Mouse (Mus musculus) heart, embryonic 11.5 days (tissue): ENCODE results near the gene Idh2. TPM values are rescaled to one million over a fixed set of nuclear protein-coding genes. Genes with fewer than 3 reads are reported as not detected.

ENCODE experiments used
- ATAC-seq: fragments of 200-750 bp; cut with Nextera tagmentation; replicated peaks from 2 replicates; pipeline ENCODE4 v1.8.0; 2017; ENCODE audit warnings: moderate library complexity; ENCODE audit not compliant: insufficient number of reproducible peaks, low FRiP score, low TSS enrichment
- H3K27ac ChIP-seq: fragments of 300-500 bp; sonication (generic); 2 replicates; pipeline ENCODE4 v1.5.1; 2014; ENCODE audit warnings: mild to moderate bottlenecking, low read depth, low read length
- H3K27me3 ChIP-seq: fragments of 300-500 bp; sonication (generic); 2 replicates; pipeline ENCODE4 v1.6.1; 2014; ENCODE audit warnings: mild to moderate bottlenecking, low read length, mixed read lengths; ENCODE audit not compliant: control insufficient read depth, insufficient read depth
- H3K36me3 ChIP-seq: fragments of 300-500 bp; sonication (generic); 2 replicates; pipeline ENCODE4 v1.6.1; 2014; ENCODE audit warnings: mild to moderate bottlenecking, low read length, moderate library complexity, mixed read lengths; ENCODE audit not compliant: control insufficient read depth, insufficient read depth
- H3K4me1 ChIP-seq: fragments of 300-500 bp; sonication (generic); 2 replicates; pipeline ENCODE4 v1.6.1; 2014; ENCODE audit warnings: low read length; ENCODE audit not compliant: control insufficient read depth, insufficient read depth
- H3K4me2 ChIP-seq: fragments of 300-500 bp; sonication (generic); 2 replicates; pipeline ENCODE4 v1.6.1; 2014; ENCODE audit warnings: mild to moderate bottlenecking, moderate library complexity
- H3K4me3 ChIP-seq: fragments of 300-500 bp; sonication (generic); 2 replicates; pipeline ENCODE4 v1.5.1; 2014; ENCODE audit warnings: low read depth, low read length
- H3K9ac ChIP-seq: fragments of 300-500 bp; sonication (generic); 2 replicates; pipeline ENCODE4 v1.6.1; 2014; ENCODE audit warnings: mild to moderate bottlenecking, low read depth, low read length, moderate library complexity
- H3K9me3 ChIP-seq: fragments of 300-500 bp; sonication (generic); replicated peaks from 2 replicates; pipeline ENCODE4 v1.6.1; 2016; ENCODE audit warnings: low read length; ENCODE audit not compliant: control insufficient read depth
- WGBS: fragments of 180-500 bp; shearing (Covaris S2); extraction: QIAGEN DNeasy Blood & Tissue Kit; methylation state at CpG from one replicate; pipeline ENCODE4 v1.1.7; 2014; ENCODE audit not compliant: insufficient replicate concordance; 5-methylcytosine and 5-hydroxymethylcytosine counted together
- polyA plus RNA-seq: library from polyadenylated mRNA; unstranded; fragments of >200 nt; fragmentation: Nextera tagmentation; extraction: Ambion mirVana; gene quantifications from 2 replicates; pipeline ENCODE4 v1.2.1, GENCODE M21; 2014

Idh2 gene
- polyA plus RNA-seq, 1 experiment from 2014 or later = 1,200 TPM

GRCm38 (mm10) chr7:80063902-80064736 is 51.1 kb downstream of the Idh2 start:
- no peak overlapping the region for H3K9ac ChIP-seq
- 73% methylated on average over 15 of the region's 15 CpGs for WGBS
- H3K4me1 ChIP-seq = peaks cover 34% of the 10 kb centered on the region
- no peaks in the 10 kb centered on the region for H3K36me3 ChIP-seq
- no peak overlapping the region for H3K4me3 ChIP-seq
- H3K27ac ChIP-seq = no peak overlapping the region
- ATAC-seq = no peak
- no peak overlapping the region for H3K4me2 ChIP-seq
- no peaks in the 10 kb centered on the region for H3K9me3 ChIP-seq
- no peaks in the 10 kb centered on the region for H3K27me3 ChIP-seq

- no peak overlapping the region for H3K9ac ChIP-seq
Measured at GRCm38 (mm10) chr7:80063244-80063643, 51.9 kb downstream of the Idh2 start.

GRCm38 (mm10) chr7:80062083-80062826 is 52.9 kb downstream of the Idh2 start:
- 89% methylated on average over 17 of the region's 17 CpGs for WGBS

More at GRCm38 (mm10) chr7:80063244-80063643, 51.9 kb downstream of the Idh2 start:
- H3K36me3 ChIP-seq = no peaks in the 10 kb centered on the region
- no peak overlapping the region for H3K27ac ChIP-seq
- no peaks in the 10 kb centered on the region for H3K27me3 ChIP-seq
- H3K4me1 ChIP-seq = peaks cover 37% of the 10 kb centered on the region
- no peak overlapping the region for H3K4me2 ChIP-seq
- no peak overlapping the region for H3K4me3 ChIP-seq
- no peaks in the 10 kb centered on the region for H3K9me3 ChIP-seq
- WGBS = 67% methylated on average over 5 of the region's 5 CpGs
- no peak for ATAC-seq

GRCm38 (mm10) chr7:80060012-80060778 is 55.0 kb downstream of the Idh2 start:
- ATAC-seq = no peak; the same call in 1 of the 2 replicates
- H3K27me3 ChIP-seq = no peaks in the 10 kb centered on the region
- no peak overlapping the region for H3K4me2 ChIP-seq
- H3K4me1 ChIP-seq = peaks cover 55% of the 10 kb centered on the region
- WGBS = 55% methylated on average over 10 of the region's 10 CpGs
- H3K9ac ChIP-seq = no peak overlapping the region
- no peaks in the 10 kb centered on the region for H3K9me3 ChIP-seq
- no peak overlapping the region for H3K4me3 ChIP-seq
- no peaks in the 10 kb centered on the region for H3K36me3 ChIP-seq
- H3K27ac ChIP-seq = peak overlapping the region; percentile 87

More at GRCm38 (mm10) chr7:80062083-80062826, 52.9 kb downstream of the Idh2 start:
- Histone ChIP-seq H3K4me3 (no peak overlapping the region), H3K27me3 (no peaks in the 10 kb centered on the region), H3K9ac (no peak overlapping the region), H3K9me3 (no peaks in the 10 kb centered on the region), H3K4me1 (peaks cover 44% of the 10 kb centered on the region), H3K4me2 (no peak overlapping the region), H3K27ac (no peak overlapping the region), H3K36me3 (no peaks in the 10 kb centered on the region)
- ATAC-seq = no peak

- H3K27ac ChIP-seq = peak overlapping the region; percentile 87
Measured at GRCm38 (mm10) chr7:80059064-80059838, 55.9 kb downstream of the Idh2 start.

GRCm38 (mm10) chr7:80058405-80059063 is 56.7 kb downstream of the Idh2 start:
- H3K4me1 ChIP-seq = peaks cover 54% of the 10 kb centered on the region
- H3K9ac ChIP-seq = no peak overlapping the region
- 59% methylated on average over 4 of the region's 4 CpGs for WGBS

More at GRCm38 (mm10) chr7:80059064-80059838, 55.9 kb downstream of the Idh2 start:
- Histone ChIP-seq H3K4me3 (no peak overlapping the region), H3K36me3 (no peaks in the 10 kb centered on the region), H3K27me3 (no peaks in the 10 kb centered on the region), H3K9me3 (no peaks in the 10 kb centered on the region), H3K4me2 (no peak overlapping the region), H3K4me1 (peaks cover 54% of the 10 kb centered on the region), H3K9ac (no peak overlapping the region)
- no peak for ATAC-seq
- 59% methylated on average over 13 of the region's 13 CpGs for WGBS

GRCm38 (mm10) chr7:80057781-80058180 is 57.4 kb downstream of the Idh2 start:
- peak overlapping the region; percentile 87 for H3K27ac ChIP-seq
- no peak overlapping the region for H3K4me3 ChIP-seq
- H3K4me1 ChIP-seq = peaks cover 54% of the 10 kb centered on the region
- no peaks in the 10 kb centered on the region for H3K9me3 ChIP-seq
- 45% methylated on average over 14 of the region's 14 CpGs for WGBS
- no peak for ATAC-seq
- peak overlapping the region; percentile 46; the same call in 1 of the 2 replicates for H3K9ac ChIP-seq
- H3K27me3 ChIP-seq = no peaks in the 10 kb centered on the region
- H3K4me2 ChIP-seq = peak overlapping the region; percentile 24; the same call in 1 of the 2 replicates
- no peaks in the 10 kb centered on the region for H3K36me3 ChIP-seq

More at GRCm38 (mm10) chr7:80058405-80059063, 56.7 kb downstream of the Idh2 start:
- Histone ChIP-seq H3K27me3 (no peaks in the 10 kb centered on the region), H3K36me3 (no peaks in the 10 kb centered on the region), H3K27ac (peak overlapping the region; percentile 87), H3K9me3 (no peaks in the 10 kb centered on the region), H3K4me3 (no peak overlapping the region), H3K4me2 (no peak overlapping the region; the same call in 1 of the 2 replicates)
- ATAC-seq = no peak
